Mouse (Mus musculus) cerebellum, adult (tissue): ENCODE measurements at regions not wholly inside any gene's neighbourhood (a gene's known extent, or its start where the extent isn't known, plus 50 kb on each side); places are given as distances from the start of the nearest gene placed in this dataset.
A peak's percentile ranks its signal among the peaks of the same experiment; 100 is the strongest.

Source experiments
- ATAC-seq: cut with Nextera tagmentation; 2 replicates; pipeline ENCODE4 v1.9.2; 2017; ENCODE audit warnings: mild to moderate bottlenecking, moderate library complexity, mixed read lengths; ENCODE audit not compliant: insufficient number of reproducible peaks, low FRiP score, low TSS enrichment

DNA sequence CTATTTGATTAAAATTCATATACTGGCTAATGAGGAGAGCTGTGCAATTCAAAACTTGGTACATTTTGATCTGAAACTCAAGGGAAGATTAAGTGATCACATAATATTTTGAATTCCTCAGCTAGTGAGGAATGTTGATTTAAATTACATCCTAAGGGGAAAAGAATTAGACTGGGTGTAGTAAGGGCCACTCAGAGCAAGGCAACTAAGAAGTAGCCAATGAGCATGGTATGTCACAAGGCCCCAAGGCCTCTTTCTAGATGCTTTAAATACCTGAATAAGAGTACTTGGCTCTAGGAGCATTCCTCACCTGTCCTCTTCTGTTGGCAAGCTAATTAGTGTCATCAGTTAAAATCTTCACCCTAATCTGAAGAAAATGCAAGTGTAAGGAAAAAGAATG, 887.3 kb upstream of the Acvr2a start:
- ATAC-seq, result no peak

DNA sequence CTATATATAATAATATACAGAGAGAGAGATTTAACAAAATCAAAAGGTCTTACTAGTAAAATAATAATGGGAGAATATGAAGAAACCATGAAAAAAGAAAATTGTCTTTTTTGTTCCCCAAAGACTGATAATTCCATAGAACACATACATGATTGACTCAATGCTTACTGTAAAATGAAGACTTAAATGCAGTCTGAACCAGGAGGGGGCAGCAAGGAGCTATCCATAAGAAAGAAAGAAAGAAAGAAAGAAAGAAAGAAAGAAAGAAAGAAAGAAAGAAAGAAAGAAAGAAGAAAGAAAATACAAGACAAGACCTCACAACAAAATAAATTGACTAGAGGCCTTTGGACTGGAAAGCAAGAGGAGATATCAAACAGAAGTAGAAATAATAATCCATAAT, 868.8 kb upstream of the Acvr2a start:
- ATAC-seq, result no peak

- ATAC-seq, result no peak
Observed at GRCm38 (mm10) chr2:47991132-47991531, 822.8 kb upstream of the Acvr2a start.

- peak; percentile 49; the same call in 1 of the 2 replicates for ATAC-seq
Observed at GRCm38 (mm10) chr2:47994185-47994584, 819.7 kb upstream of the Acvr2a start.

DNA sequence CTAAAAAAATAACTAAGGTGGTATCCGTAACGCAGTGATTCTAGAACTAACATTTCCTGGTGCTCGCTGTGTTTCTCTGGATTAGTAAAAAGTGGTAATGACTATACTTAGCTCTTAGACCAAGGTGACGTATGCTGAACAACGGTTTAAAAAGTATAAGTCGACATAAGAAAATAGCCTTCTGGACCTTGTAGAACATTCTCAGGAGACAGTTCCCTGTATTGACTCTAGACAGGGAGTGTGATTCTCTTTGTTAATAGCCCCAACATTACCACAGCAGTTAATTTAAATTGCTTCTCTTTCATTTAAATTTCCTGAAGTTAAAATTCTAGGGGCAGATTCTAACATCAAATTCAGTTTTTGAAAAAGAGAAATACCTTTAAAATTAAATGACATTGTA, 812.7 kb upstream of the Acvr2a start:
- no peak for ATAC-seq

DNA sequence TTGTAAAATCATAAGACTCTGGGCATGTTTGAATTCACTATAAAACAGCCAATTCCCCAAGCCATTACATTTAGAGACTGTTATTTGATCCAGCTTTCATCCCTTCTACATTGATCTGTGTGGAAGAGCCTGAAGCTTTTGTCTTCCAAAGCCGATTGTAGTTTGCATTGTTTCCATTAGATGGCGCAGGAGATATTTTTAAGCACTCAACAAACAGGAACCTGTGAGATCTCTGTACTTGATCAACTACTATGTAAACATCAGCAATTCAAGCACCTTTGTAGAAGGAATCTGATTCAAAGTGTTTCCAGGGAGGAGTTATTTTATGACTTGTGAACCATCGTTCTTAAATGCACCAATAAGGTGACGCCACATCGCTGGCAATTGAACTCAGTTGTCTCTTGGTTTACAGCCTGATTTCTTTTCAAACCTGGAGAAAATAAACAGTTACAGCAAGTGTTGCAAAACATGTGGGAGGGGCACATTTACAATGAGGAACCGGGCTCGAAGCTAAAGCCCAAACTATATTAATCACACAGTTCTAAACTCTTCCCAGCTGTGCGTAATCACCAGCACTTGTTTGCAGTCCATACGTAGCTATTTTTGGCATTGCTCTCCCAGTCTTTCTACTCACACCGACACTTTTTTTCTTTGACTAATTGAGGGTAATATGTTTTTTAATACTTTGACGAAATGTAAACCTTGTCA, 812.0 kb upstream of the Acvr2a start:
- ATAC-seq, result peak; percentile 45

- ATAC-seq, result no peak
Observed at GRCm38 (mm10) chr2:48010308-48010707, 803.6 kb upstream of the Acvr2a start.

DNA sequence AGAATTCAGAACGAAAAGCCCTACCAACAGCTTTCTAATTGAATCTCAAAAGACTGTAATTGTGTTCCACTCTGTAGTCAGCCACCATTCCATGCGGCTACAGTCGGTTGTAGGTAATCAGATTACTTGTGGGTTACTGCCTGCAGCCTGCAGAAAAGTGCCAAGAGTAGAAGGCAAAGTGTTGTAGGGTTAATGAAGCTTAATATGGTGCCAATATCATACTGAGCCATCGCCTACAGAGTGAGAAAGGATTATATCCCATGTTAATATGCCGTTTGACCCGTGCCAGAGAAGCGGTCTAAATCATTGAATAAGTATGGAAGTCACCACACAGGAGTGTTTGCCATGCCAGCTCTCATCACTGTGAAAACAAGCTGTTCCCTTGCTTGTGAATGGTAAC, 786.4 kb upstream of the Acvr2a start:
- ATAC-seq, result no peak

DNA sequence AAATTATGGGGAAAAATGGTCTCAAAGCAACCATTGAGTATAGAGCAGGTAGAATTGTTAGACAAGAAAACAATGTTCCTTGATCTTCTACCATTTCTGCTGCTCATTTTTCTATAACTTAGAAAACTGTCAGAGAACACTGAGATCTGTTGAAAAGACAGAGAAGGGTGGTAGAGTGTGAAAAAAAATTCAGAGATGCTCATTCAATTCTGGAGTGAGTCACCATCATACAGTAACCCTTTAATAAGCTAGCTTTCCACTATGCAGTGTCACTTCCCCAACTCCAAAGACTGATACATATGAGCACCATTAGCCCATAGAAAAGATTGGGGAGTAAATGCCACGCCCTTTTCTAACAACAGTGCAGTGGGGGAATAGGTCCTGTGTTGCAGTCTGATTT, 752.5 kb upstream of the Acvr2a start:
- ATAC-seq, result no peak

DNA sequence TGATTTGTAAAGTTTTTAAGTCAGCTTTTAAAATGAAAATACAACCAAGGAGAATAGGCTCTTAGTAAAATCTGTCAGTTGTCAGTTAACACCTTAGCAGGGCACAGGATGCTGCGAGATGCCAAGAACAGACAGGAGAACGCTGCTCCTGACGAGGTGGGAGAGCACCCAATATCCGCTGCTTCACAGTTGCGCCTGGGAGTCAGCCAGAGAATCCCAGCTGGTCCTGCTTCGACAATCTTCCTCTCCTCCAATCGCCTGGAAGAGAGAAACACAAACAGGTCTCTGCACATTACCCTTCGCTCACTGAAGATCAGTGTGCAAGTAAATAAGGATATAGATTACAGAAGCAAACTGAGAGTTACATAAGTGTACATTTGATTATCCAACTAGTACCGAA, 750.5 kb upstream of the Acvr2a start:
- peak; percentile 98 for ATAC-seq

- ATAC-seq, result no peak
Observed at GRCm38 (mm10) chr2:48065162-48065561, 748.7 kb upstream of the Acvr2a start.

DNA sequence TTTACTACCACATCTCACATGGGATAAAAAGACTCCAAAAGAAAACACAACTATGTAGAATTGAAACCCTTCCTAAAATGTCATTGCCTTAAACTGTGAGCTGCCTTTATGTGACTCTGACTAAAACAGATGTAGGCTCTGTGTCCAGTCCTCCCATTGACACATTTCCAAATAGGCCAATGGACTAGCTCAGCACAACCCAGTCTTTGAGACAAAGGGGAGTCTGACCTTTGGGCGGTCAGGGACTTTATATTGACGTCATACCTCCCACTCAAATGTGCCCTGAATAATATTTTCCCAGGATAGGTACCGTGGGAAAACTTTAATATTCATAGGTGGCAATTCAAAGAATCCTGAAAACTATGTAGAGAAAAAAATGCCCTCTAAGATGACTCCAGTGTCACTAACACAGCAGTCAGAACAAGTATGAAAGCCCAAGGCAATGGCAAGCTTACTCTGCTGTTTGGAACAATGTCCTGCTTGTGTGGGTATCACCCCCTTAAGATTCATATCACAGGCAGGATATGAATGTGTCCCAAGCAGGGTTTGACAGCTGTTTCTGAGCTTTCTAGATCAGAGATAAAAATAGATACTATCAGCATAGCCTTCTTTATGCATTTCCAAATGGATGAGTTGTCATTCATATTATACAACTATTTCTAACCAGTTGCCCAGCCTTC, 731.6 kb upstream of the Acvr2a start:
- no peak for ATAC-seq

DNA sequence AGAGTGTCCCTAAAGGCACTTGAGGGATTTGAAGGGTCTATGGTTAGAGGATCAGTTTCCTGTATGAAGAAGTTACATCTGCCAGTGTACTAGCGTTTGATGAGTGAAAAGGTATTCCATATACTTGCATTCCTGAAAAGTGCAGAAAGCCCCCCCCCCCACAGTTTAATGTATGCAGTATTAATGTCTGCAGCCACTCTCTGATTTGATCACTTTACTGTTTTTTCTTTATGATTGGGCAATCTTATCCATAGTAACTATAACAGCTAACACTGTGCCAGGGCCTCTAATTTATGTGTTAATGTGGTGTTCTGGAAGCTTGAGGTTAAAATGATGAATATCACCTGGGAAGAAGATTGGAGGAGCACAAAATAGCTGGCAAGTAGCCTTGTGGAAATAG, 715.6 kb upstream of the Acvr2a start:
- no peak for ATAC-seq

GRCm38 (mm10) chr2:48098931-48099531, 714.9 kb upstream of the Acvr2a start:
- ATAC-seq, result peak; percentile 96

DNA sequence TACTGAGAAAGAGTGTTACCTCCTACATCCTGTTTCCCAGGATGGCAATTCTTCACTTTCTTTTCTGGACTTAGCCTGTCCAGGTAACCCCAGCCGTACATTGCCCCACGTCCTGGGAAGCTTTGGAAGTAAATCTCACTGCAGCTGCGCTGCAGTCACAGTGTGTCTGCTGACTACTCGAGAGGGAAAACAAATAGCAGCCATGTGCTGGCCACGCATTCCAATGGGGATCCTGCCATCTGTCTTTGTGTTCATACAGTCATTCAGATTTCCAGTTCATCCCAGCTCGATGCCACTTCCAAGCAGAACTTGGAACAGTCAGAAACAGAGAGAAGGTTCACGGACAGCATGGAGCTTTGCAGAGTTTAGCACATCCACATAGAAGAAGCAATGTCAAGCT, 690.2 kb upstream of the Acvr2a start:
- peak; percentile 36; the same call in 1 of the 2 replicates for ATAC-seq

DNA sequence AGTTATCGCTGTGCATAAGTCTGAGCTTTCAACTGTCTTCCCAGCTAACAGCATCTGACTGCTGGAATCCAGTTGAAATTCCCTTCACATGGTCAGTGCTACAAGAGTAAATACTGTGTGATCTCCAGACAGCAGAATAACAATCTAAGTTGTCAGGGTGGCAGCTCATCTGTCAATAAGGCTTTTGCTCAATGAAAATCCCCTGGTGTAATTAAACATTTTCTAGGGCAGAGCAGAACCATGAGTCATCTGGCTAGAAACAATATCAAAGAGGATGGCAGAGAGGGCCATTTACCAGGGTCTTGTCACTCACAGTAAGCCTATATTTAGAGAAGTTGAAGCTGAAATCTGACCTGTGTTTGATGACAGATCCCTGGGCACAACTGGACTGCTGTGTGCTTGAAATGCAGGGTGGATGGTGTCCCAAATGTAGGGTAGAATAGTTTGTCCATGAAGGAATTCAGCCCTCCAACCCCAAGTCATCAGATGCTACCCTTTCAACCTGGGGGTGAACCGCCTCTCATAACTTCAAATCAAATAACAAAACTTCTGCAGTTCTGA, 675.8 kb upstream of the Acvr2a start:
- no peak for ATAC-seq

DNA sequence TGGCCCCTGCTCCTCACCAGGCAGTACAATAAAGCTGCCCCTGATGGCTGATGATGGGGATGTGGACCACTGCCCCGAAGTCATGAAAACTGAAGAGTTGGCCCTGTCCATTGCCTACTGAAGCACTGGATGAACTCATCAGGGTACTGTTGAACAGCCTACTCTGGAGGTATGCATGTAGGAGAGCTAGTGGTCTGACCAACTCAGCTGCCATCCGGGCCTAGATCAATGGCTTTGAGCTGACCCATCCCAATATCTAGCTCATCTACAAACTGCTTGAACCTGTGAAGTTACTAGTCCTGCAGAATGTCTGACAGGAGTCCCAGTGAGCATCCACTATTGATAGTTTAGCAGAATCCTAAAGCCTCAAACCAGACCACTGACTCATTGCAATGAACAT, 672.6 kb upstream of the Acvr2a start:
- no peak for ATAC-seq

DNA sequence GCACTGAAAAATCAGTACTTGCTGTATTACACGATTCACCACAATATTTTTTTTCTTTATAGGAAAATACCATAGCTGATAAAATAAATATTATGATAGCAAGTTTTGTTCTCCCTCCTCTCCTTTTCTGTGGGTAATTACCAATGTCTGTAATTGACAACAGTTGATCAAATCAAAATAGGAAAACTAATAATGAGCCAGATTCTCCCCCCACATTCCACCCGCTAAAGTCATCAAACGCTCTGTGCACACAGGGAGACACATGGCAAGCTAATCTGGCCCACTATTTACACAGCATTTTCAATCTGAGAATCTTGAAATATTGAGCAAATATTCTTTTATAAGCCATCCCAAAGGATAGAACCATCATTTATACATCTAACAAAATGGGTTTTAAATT, 659.2 kb upstream of the Acvr2a start:
- ATAC-seq, result no peak

DNA sequence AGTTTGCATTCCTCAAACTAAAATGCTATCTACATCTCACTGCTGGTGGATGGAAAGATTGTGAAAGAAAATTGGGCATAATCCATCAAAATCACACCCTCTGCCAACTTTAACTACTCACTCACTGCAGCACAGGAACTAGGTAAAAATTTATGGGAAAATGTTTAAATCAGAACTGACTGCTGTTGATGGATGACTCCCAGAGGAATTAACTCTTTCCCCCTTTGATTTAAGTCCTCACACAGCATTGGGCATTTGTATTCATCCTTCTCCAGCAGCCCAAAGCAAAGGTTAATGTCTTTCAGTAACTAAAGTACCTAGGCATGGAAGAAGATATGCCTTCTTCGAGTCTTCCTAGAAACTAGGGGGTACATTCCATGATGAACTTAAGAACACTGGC, 641.3 kb upstream of the Acvr2a start:
- ATAC-seq, result no peak

DNA sequence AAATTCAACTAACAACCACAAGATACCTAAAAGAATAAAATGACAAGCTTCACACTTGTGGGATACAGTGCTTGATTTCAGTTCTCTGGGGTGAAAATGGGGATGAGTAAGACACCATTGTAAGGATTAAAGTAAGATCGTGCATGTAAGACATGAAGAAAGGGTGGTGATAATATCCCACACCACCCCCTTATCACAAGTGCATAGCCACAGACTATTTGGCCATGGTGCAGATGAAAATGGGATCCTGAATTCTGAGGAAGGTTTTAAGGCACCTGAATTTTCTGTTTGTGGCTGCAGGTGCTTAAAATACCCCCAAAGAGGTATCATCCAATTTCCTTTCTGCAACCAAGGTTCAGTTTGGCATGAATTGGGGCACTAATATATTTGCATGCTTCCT, 627.7 kb upstream of the Acvr2a start:
- no peak for ATAC-seq

DNA sequence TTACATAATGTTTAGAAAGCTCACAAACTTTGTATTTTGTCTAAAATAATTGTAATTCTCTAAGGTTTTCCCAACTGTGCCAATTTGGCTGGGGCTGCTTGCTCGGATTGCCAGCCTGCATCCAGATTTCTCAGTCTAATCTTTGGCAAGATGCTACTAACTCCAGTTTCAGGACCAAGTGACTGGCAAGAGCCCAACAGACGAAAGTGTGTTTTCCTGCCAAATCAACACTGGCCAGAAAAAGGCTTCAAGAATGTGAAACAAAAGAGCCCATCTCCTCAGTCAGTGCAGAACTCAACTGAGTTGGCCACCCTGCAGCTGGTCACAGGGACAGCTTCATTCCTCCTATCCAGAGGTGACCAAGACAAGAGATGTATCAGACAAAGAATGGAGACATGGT, 627.3 kb upstream of the Acvr2a start:
- peak; percentile 61 for ATAC-seq
